Mouse (Mus musculus): ENCODE measurements at regions not wholly inside any gene's neighbourhood (a gene's known extent, or its start where the extent isn't known, plus 50 kb on each side); places are given as distances from the start of the nearest gene placed in this dataset.

- DNase-seq, result no peak
These were observed 362.0 kb upstream of the Chd6 start for GRCm38 (mm10) chr2:161470844-161471243.

- DNase-seq, result no peak
These were observed 361.1 kb upstream of the Chd6 start for GRCm38 (mm10) chr2:161470025-161470424.

DNA sequence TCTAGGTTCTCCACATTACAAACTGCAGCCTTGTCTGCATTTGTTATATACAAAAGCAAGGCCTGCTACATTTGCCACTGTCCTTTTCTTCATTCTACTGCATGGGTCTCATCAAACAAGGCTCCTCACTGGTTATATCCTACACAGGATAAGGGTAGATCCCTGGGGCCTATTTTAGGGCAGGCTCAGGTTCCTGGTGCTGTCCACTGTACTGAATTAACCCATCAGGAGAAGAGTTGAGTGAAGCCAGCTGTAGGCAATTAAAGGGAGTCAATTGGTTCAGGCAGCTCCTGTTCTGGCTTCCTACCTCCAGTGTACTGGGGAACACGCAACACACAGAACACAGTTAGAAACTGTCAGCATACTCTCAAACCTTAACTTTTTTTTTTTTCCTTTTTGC, 358.2 kb upstream of the Chd6 start:
- DNase-seq, result no peak

- DNase-seq, result no peak
These were observed 351.7 kb upstream of the Chd6 start for GRCm38 (mm10) chr2:161460600-161460999.

GRCm38 (mm10) chr2:161454466-161454865, 345.6 kb upstream of the Chd6 start:
- DNase-seq, result no peak

GRCm38 (mm10) chr2:161433816-161434215, 324.9 kb upstream of the Chd6 start:
- no peak for DNase-seq

DNA sequence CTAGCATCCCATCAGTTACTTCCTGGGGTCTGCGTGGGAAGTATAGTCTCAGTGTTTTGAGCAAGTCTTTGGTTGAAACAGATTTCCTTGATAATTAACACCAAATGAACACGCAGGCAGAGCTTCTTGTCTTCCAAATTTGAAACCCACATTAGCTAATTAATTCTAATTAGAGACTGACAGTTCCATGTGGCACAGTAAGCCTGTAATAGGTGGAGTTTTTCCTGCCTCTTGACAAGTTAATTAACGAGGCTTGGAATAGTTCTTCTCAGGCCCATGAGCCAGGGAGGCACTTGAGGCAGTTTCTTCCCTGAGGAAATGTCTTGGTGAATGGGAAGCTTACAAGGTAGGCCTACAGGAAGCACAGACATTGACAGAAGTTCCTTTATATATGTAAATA, 320.4 kb upstream of the Chd6 start:
- no peak for DNase-seq

DNA sequence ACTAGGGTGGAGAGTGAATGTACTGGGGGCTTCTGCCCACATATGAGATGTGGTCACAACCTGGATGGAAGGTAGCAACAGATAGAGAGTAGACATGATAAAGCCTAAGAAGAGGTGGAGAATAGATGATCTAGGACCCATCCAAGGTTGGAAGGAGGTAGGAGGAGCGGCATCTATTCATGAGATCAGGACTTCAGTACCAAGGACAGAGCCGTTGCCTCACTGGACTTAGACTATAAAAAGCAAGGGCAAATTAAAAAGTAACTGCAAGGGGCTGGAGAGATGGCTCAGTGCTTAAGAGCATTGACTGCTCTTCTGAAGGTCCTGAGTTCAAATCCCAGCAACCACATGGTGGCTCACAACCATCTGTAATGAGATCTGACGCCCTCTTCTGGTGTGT, 316.7 kb upstream of the Chd6 start:
- DNase-seq, result no peak

DNA sequence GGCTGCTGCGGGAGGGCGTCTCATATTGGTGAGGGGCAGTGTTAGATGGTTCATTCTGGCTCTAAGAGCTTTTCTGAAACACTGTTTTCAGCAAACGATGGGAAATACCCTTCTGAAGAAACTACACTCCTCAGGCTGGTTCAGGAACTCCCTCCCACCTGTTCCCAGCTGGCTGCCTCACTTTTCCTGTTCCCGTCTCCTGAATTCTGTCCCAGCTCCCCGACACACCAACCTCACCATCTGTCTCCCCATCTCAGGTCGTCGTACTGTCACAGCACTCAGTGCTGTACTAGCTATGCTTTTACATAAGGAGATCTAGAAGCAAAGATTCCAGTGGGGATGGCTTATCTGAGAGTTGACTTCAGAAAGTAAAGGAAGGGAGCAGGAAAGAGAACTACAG, 309.2 kb upstream of the Chd6 start:
- no peak for DNase-seq

GRCm38 (mm10) chr2:161416218-161416927, 307.5 kb upstream of the Chd6 start:
- DNase-seq, result no peak

DNA sequence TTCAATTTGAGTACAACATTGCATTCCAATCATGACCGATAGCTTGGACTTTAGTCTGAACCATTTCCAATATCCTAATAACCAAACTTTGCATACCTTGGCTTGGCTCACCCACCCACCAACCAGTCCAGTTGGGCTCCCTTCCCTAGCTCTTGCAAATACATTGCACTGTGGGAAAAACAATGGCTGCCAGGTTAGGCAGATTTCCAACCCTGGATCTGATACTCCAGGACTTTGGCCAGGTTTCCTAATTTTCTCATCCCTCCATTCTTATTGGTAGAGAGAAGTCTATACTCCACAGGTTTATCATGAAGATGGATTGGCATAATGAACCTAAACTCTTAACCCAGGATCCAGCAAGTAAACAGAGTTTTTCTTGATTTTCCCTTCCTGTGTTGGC, 299.4 kb upstream of the Chd6 start:
- no peak for DNase-seq

- DNase-seq, result no peak
These were observed 297.0 kb upstream of the Chd6 start for GRCm38 (mm10) chr2:161405847-161406384.

GRCm38 (mm10) chr2:161398061-161398460, 289.2 kb upstream of the Chd6 start:
- no peak for DNase-seq

DNA sequence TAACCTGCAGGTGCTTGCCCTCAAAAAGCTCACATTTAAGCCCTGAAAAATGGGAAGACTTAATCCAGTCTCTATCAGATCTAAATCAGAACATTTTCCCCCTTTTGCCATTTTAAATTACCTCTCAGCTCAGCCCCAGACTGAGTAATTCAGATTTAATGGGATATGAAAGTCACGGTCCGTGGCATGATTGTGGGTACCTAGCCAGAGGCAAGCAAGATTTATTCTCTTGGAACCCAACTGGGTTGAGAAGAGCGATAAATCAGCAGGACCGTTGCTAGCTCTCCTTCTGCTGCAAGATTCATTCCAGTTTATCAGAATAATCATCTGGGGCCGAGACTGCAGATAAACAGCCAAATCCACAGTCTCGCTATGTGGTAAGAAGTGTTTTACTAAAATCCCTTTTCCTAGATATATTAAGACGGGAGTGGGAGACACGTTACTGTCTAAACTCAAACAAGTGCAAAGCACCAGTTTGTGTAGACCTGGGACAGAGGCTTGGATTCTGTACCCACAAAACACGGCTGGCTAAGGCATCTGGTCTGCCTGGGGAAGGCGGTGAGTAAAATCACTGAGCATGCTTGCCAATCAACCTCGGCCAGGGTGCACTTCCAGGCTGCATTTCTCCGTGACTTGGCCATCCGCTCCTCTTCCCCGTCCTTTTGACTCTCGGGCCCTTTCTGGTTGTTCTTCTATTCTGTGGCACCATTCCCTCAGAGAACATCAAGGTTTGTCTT, 282.2 kb upstream of the Chd6 start:
- DNase-seq, result no peak

GRCm38 (mm10) chr2:161389318-161389835, 280.5 kb upstream of the Chd6 start:
- no peak for DNase-seq

DNA sequence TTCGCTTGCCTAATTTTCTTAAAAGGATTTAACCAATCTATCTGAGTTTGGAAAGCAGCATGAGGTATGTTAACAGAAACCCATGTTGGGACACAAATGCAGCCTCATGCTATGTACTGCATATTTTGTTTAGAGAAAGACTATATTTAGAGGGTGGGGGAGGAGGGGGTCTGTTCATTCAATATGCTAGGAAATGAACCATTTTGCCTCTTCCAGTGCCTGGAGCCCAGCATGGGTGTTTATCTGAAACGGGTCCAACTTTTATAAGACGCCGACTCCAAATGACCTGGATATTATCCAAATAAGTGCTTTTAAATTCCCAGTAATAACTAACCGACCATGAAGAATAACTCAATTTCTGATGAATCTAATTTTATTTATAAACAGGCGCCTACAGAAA, 278.2 kb upstream of the Chd6 start:
- no peak for DNase-seq

DNA sequence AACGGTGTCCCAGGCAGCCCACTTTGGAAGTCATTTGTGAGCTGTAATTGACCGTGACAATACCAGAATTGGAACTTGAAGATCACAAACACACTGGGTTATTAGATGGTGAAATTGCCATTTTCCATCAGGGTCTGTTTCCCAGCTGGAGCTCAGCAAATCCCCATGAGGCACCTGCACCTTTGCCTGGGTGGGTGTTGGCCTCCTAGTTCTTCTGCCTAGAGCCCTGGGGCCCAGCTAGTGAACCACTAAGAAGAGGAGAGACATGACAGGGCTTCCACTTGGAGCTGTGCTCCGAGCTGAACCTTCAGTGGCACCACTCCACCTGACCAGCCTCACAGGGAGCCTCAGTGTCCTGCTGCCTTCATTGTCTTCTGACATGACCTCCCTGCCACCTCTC, 273.5 kb upstream of the Chd6 start:
- no peak for DNase-seq

DNA sequence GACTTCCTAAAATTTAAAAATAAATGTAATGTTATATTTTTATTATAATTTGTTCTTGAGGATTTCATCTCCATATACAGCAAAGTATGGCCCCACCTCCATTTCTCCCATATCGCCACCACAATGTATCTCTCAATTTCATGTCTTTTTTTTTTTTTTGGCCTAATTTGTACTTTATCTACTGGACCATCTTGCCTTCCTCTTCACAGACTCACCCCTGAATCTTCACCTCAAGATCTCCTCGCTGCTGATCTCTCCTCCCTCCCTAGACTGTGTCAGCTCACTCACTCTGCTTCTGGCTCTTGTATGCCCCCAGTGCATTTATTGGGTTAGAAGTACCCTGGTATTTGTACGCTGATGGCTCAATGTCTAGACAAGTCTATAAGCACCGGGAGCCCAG, 269.4 kb upstream of the Chd6 start:
- no peak for DNase-seq

DNA sequence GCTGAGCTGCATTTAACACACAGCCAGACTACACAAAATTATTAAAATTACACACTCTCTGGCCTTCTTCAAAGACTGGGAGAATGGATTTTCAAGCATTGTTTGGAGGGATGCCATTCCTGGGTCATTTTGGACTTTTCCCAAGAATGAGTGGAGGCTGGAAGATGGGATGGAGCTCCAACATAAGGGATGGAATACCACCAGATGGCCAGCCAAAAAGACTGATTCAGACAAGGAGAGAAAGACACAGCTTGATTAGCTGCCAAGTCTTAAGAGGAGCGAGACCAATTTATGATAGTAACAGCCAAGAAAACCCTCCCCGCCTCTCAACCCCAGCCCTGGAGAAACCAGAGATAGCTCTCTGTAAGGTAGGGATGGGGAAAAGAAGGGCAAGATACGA, 253.4 kb upstream of the Chd6 start:
- DNase-seq, result no peak

- DNase-seq, result no peak
These were observed 240.2 kb upstream of the Chd6 start for GRCm38 (mm10) chr2:161349110-161349509.

GRCm38 (mm10) chr2:161344018-161344417, 235.1 kb upstream of the Chd6 start:
- DNase-seq, result no peak

DNA sequence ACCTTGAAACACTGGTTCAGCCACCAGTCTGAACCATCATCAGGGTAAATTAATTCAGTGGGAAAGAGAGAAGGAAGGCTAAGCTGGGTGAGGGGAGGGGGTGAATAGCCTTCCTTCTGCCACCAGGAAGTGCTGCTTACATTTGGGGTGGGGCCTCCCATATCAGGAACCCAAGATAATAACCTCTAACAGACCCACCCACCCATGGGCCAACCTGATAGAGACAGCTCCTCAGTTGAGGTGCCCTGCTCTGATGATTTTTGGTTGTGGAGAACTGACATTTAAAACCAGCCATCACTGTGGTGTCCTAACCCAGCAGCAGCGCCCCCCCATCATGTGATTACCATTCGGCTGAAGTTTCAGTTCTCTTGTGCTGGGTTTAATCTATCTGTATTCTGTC, 233.8 kb upstream of the Chd6 start:
- DNase-seq, result no peak

- DNase-seq, result no peak
These were observed 232.6 kb upstream of the Chd6 start for GRCm38 (mm10) chr2:161341368-161341891.

DNA sequence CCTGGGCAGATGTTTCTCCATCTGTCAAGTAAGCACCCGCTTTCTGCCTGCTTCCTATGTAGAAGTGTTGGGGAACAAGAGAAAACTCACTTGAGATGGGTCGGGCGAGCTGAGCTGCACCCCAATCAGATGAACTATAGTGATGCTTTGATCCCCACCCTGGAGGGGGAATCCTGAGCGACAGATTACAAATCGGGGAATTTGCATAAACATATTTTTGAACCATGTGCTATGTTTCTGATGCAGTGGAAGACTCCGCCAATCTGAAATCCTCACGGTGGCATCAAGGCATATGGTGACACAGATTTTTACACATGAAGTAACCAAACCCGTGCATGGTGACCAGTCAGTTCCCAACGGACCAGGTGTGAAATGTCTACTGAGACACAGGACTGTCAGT, 231.4 kb upstream of the Chd6 start:
- DNase-seq, result no peak
